Mouse (Mus musculus): Measurements from ENCODE around the gene Unc13d.

- TF ChIP-seq CTCF (conservative IDR thresholded peaks at IDR 0.05; ENCODE audit: insufficient read depth, insufficient read length, low read depth, low read length): no peak
- no peak for TF ChIP-seq POLR2A (IDR thresholded peaks at IDR 0.05; ENCODE audit: low read depth, low read length)
Measured at GRCm38 (mm10) chr11:116027756-116028155, 50.0 kb downstream of the Unc13d start, which contains the start of gene H3f3b.
